Mouse (Mus musculus) kidney, adult 2 months (tissue): ENCODE measurements around the gene 1700009N14Rik. TPM values are rescaled to one million over a fixed set of nuclear protein-coding genes. Genes with fewer than 3 reads are reported as not detected.

Experiments
- DNase-seq: peaks from one replicate; pipeline ENCODE4 v3.0.0; 2021
- H3K27ac ChIP-seq: fragments of 200-500 bp; 2 replicates; pipeline ENCODE4 v1.5.1; 2012; ENCODE audit warnings: low read depth, low read length, control low read depth, inconsistent platforms; ENCODE audit not compliant: insufficient read depth
- H3K27me3 ChIP-seq: fragments of 200-500 bp; replicated peaks from 2 replicates; pipeline ENCODE4 v1.6.1; 2012; ENCODE audit warnings: mild to moderate bottlenecking, moderate library complexity, low read length, inconsistent platforms; ENCODE audit not compliant: control insufficient read depth, insufficient read depth
- H3K36me3 ChIP-seq: fragments of 200-500 bp; 2 replicates; pipeline ENCODE4 v1.6.1; 2012; ENCODE audit warnings: mild to moderate bottlenecking, moderate library complexity, low read length, inconsistent platforms; ENCODE audit not compliant: control insufficient read depth, insufficient read depth
- H3K4me1 ChIP-seq: fragments of 200-500 bp; 2 replicates; pipeline ENCODE4 v1.6.1; 2011; ENCODE audit warnings: low read length; ENCODE audit not compliant: control insufficient read depth, insufficient read depth
- H3K4me3 ChIP-seq: fragments of 200-500 bp; 2 replicates; pipeline ENCODE4 v1.5.1; 2011; ENCODE audit warnings: mild to moderate bottlenecking, low read depth, low read length, control low read depth; ENCODE audit not compliant: insufficient read depth
- CTCF ChIP-seq: fragments of 200-500 bp; conservative IDR thresholded peaks from 2 replicates; pipeline ENCODE4 v1.5.1; 2011; ENCODE audit warnings: low read depth, mild to moderate bottlenecking, control low read depth, low read length, moderate library complexity, mixed read lengths; ENCODE audit not compliant: insufficient read depth, insufficient read length
- POLR2A ChIP-seq: fragments of 200-500 bp; IDR thresholded peaks from one replicate; pipeline ENCODE4 v1.6.1; 2011; ENCODE audit warnings: low read depth, low read length, control low read depth
- WGBS: fragments of 180-500 bp; shearing (Covaris S2); methylation state at CpG from one replicate; pipeline ENCODE4 v1.1.7; 2018; 5-methylcytosine and 5-hydroxymethylcytosine counted together
- polyA plus RNA-seq: library from polyadenylated mRNA; depleted of rRNA; stranded (reverse); fragments of >200 nt; gene quantifications from 2 replicates; pipeline ENCODE4 v1.2.3, GENCODE M21; 2012; rRNA removed

Gene 1700009N14Rik
- polyA plus RNA-seq, result 0.10 TPM in 1 of 2 replicates, not detected in the other

- H3K36me3 ChIP-seq, result no peaks in the 10 kb centered on the region
- no peak within 1 kb of the TSS for H3K4me3 ChIP-seq
- no peak for DNase-seq
- TF ChIP-seq CTCF, result no peak
- no peak for TF ChIP-seq POLR2A
- no peaks in the 10 kb centered on the region for H3K27me3 ChIP-seq
- 58% methylated on average over 3 of the region's 3 CpGs for WGBS
- H3K27ac ChIP-seq, result no peak within 1 kb of the TSS
- no peaks in the 10 kb centered on the region for H3K4me1 ChIP-seq
These were observed at the start of gene 1700009N14Rik for GRCm38 (mm10) chr4:39450069-39450468. TSS of gene 1700009N14Rik (plus strand) at chr4:39450295.

DNA sequence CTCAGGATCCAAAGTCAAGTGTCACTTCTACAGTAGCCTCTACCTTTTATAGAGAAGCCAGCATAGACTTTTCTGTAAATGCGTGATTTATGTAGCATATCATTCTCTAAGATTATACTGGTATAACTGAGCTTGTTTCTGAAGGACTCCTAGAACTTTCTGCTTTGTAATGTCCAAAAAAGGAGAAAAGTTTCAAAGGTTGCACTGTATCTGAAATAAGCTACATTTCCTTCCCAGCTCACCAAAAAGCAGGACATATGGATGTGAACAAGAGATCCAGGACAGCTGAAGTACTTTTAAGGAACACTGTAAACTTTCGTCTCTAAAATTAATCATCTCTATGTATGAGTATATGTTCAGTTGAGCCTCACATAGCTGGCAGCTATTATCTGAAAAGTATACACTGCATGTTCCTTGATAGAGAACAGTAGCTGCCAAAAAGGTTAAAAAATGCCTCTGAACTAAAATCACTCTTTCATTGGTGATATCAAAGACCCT lies 12.2 kb upstream of the 1700009N14Rik start:
- H3K27ac ChIP-seq, result no peak overlapping the region
- WGBS, result 87% methylated on average over 2 of the region's 2 CpGs
- no peaks in the 10 kb centered on the region for H3K36me3 ChIP-seq
- no peaks in the 10 kb centered on the region for H3K27me3 ChIP-seq
- DNase-seq, result no peak
- H3K4me1 ChIP-seq, result no peaks in the 10 kb centered on the region
- TF ChIP-seq CTCF (no peak), POLR2A (no peak)
- H3K4me3 ChIP-seq, result no peak overlapping the region

DNA sequence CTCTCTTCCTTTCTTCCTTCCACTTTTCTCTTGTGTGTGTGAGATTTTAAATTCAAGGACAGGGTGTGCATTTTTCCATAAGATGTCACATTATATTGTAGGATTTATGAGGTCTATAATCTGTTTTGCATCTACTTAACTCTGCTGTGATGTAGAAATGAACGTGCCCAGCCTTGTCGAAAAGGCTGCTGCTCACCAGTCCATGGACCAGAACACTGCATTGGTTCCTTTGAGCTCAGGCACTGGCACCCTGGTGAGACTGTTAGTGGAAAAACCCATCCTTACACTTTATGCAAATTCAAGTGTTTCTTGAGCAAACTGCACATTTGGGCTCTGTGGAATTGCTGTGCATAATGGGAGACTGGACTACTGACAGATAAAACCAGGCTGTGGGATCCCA lies 24.2 kb downstream of the 1700009N14Rik start:
- no peak for DNase-seq
- H3K36me3 ChIP-seq, result no peaks in the 10 kb centered on the region
- H3K4me3 ChIP-seq, result no peak overlapping the region
- no peak overlapping the region for H3K27ac ChIP-seq
- WGBS, result 87% methylated on average over 2 of the region's 2 CpGs
- no peaks in the 10 kb centered on the region for H3K27me3 ChIP-seq
- H3K4me1 ChIP-seq, result no peaks in the 10 kb centered on the region
- TF ChIP-seq CTCF, result no peak
- no peak for TF ChIP-seq POLR2A

DNA sequence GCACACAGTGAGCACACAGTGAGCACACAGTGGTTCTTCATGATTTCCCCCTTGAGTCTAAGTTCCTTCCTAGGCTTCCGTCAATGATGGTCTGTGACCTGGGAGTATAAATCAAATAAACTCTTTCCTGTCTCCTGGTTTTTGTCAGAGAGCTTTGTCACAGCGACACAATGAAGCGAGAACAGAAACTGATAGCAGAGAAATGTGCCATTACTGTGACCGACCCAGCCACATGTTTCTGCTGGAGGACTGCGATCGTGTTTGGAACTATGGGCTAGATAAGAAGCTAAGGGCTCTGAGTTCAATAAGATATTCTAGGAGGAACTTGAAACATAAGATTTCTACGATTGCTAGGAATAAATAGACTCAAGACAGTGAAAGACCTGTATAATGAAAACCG lies 36.3 kb downstream of the 1700009N14Rik start:
- TF ChIP-seq CTCF, result no peak
- TF ChIP-seq POLR2A, result no peak
- Histone ChIP-seq H3K27me3 (no peaks in the 10 kb centered on the region), H3K36me3 (no peaks in the 10 kb centered on the region), H3K27ac (no peak overlapping the region), H3K4me1 (no peaks in the 10 kb centered on the region), H3K4me3 (no peak overlapping the region)
- no peak for DNase-seq
- WGBS, result 64% methylated on average over 8 of the region's 8 CpGs

GRCm38 (mm10) chr4:39493596-39493995 lies 43.5 kb downstream of the 1700009N14Rik start:
- H3K36me3 ChIP-seq, result no peaks in the 10 kb centered on the region
- no peaks in the 10 kb centered on the region for H3K4me1 ChIP-seq
- no peak overlapping the region for H3K4me3 ChIP-seq
- no peak for TF ChIP-seq POLR2A
- TF ChIP-seq CTCF, result no peak
- H3K27ac ChIP-seq, result no peak overlapping the region
- WGBS, result 49% methylated on average over 1 of the region's 1 CpGs
- H3K27me3 ChIP-seq, result no peaks in the 10 kb centered on the region
- DNase-seq, result no peak

DNA sequence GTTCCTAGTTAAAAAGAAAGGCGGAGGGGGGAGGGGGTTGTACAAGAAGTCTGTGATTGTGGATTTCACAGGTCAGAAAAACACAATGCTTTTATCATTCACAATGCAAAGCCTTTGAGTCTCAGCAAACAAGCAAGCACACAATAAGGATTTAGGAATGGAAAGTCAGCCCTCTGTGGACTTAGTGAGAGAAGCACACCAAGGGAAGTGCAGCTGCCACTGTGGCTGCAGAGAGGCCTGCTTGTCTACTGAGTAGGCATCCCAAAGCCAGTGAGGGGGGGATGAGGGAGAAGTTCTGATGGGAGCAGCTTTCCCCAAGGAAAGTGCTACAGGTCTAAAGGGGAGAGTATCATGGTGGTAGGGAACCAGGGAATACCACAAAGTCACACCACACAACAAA lies 45.8 kb downstream of the 1700009N14Rik start:
- WGBS, result 78% methylated on average over 1 of the region's 1 CpGs
- Histone ChIP-seq H3K4me1 (no peaks in the 10 kb centered on the region), H3K4me3 (no peak overlapping the region), H3K27me3 (no peaks in the 10 kb centered on the region), H3K27ac (no peak overlapping the region), H3K36me3 (no peaks in the 10 kb centered on the region)
- DNase-seq, result no peak
- no peak for TF ChIP-seq POLR2A
- no peak for TF ChIP-seq CTCF
